Mouse (Mus musculus): Measurements from ENCODE around the gene Cxcr2.
A peak's percentile ranks its signal among the peaks of the same experiment; 100 is the strongest.

The Cxcr2 gene

GRCm38 (mm10) chr1:74153461-74154184 is at the start of gene Cxcr2:
Gene Cxcr2 (plus strand): TSS chr1:74153989.
- no peak for DNase-seq (ENCODE audit: low read depth, low spot score)

- no peak for DNase-seq (ENCODE audit: low read depth, low spot score)
These were observed 48.1 kb upstream of the Cxcr2 start for GRCm38 (mm10) chr1:74105660-74106059.

- DNase-seq (ENCODE audit: low read depth, low spot score), result peak; percentile 81
These were observed 47.6 kb upstream of the Cxcr2 start for GRCm38 (mm10) chr1:74106214-74106613.

GRCm38 (mm10) chr1:74107931-74108618 is 45.7 kb upstream of the Cxcr2 start:
- DNase-seq (ENCODE audit: low read depth, low spot score), result no peak

GRCm38 (mm10) chr1:74109670-74110069 is 44.1 kb upstream of the Cxcr2 start:
- no peak for DNase-seq (ENCODE audit: low read depth, low spot score)

- peak; percentile 99 for DNase-seq (ENCODE audit: low read depth, low spot score)
These were observed 42.7 kb upstream of the Cxcr2 start for GRCm38 (mm10) chr1:74110932-74111695.

- peak; percentile 91 for DNase-seq (ENCODE audit: low read depth, low spot score)
These were observed 42.1 kb upstream of the Cxcr2 start for GRCm38 (mm10) chr1:74111696-74112030.

GRCm38 (mm10) chr1:74113071-74113470 is 40.7 kb upstream of the Cxcr2 start:
- no peak for DNase-seq (ENCODE audit: low read depth, low spot score)

GRCm38 (mm10) chr1:74117876-74118275 is 35.9 kb upstream of the Cxcr2 start:
- DNase-seq (ENCODE audit: low read depth, low spot score), result no peak

- no peak for DNase-seq (ENCODE audit: low read depth, low spot score)
These were observed 34.7 kb upstream of the Cxcr2 start for GRCm38 (mm10) chr1:74119115-74119514.

GRCm38 (mm10) chr1:74121138-74121537 is 32.7 kb upstream of the Cxcr2 start:
- DNase-seq (ENCODE audit: low read depth, low spot score), result no peak

- no peak for DNase-seq (ENCODE audit: low read depth, low spot score)
These were observed 31.8 kb upstream of the Cxcr2 start for GRCm38 (mm10) chr1:74121821-74122576.

GRCm38 (mm10) chr1:74123215-74123614 is 30.6 kb upstream of the Cxcr2 start:
- DNase-seq (ENCODE audit: low read depth, low spot score), result no peak

- peak; percentile 67 for DNase-seq (ENCODE audit: low read depth, low spot score)
These were observed 29.5 kb upstream of the Cxcr2 start, which contains the start of gene Tns1 for GRCm38 (mm10) chr1:74124021-74124981. Gene Tns1 (minus strand): TSS chr1:74124449.

GRCm38 (mm10) chr1:74124991-74125552 is 28.7 kb upstream of the Cxcr2 start, which contains the start of gene Rufy4:
Gene Rufy4 (plus strand): TSS chr1:74125541.
- peak; percentile 88 for DNase-seq (ENCODE audit: low read depth, low spot score)

- no peak for DNase-seq (ENCODE audit: low read depth, low spot score)
These were observed 22.7 kb upstream of the Cxcr2 start for GRCm38 (mm10) chr1:74130883-74131659.

- no peak for DNase-seq (ENCODE audit: low read depth, low spot score)
These were observed 21.8 kb upstream of the Cxcr2 start for GRCm38 (mm10) chr1:74132011-74132410.

GRCm38 (mm10) chr1:74133954-74134353 is 19.8 kb upstream of the Cxcr2 start:
- DNase-seq (ENCODE audit: low read depth, low spot score), result no peak

GRCm38 (mm10) chr1:74135326-74135950 is 18.4 kb upstream of the Cxcr2 start:
- no peak for DNase-seq (ENCODE audit: low read depth, low spot score)
